Mouse (Mus musculus) retina, postnatal 1 day (tissue): ENCODE measurements around the gene Hipk4.

Source experiments
- DNase-seq: peaks from one replicate; pipeline ENCODE4 v3.0.0-alpha.2; 2012

The Hipk4 gene

DNA sequence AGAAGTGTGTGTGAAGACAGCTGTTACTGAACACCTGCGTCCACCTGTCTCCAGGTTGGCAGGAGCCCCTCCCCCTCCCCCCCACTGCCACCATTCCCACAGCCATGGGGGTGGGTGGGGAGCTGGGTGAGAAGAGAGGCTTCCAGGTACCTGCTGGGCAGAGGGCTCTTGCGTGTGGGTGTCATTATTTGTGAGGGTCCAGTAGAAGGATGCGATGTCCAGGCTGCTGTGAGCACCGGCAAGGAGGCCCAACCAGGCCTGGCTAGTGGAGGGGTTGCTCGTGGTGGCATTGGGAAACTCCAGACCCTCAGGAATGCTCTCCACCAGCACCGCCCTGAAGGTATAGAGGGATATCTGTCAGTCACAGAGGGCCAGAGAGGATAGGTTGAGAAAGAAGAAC is 17.9 kb downstream of the Hipk4 start:
- no peak for DNase-seq

DNA sequence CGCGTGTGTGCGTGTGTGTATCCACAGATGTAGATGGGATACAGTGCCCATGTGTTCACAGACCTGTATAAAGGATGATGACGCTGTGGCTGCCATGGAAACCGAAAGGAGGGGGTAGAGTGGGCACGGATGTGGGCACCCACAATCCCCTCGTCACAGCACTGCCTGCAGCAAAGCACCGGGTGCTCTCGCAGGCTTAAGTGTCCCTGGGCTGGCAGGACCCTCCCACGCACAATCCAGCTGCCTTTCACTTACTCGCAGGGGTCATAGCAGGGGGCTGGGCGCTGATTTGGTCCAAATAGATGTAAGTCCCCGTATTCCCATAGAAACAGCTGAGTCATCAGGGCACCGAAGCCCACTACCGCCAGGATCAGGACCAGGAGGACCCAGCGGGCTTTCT is 18.4 kb downstream of the Hipk4 start:
- peak; percentile 58 for DNase-seq

DNA sequence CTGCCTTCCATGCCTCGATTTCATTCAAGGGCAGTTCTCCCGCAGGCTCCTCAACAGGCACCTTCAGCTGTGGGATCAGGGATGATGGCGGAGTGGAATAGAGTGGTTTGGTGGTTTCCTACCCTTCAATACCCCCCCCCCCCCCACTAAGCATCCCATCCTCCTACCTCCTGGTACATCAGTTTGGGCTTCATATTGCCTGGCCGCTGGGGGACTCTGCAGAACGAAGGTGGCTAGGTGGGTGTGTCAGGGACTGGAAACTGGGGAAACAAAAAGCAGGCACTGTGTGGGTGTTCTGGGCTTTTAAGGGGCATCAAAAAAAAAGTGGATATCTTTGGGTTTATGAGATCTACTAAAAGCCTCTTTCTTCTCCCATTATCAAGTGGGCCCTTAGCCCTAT is 18.9 kb downstream of the Hipk4 start:
- no peak for DNase-seq

DNA sequence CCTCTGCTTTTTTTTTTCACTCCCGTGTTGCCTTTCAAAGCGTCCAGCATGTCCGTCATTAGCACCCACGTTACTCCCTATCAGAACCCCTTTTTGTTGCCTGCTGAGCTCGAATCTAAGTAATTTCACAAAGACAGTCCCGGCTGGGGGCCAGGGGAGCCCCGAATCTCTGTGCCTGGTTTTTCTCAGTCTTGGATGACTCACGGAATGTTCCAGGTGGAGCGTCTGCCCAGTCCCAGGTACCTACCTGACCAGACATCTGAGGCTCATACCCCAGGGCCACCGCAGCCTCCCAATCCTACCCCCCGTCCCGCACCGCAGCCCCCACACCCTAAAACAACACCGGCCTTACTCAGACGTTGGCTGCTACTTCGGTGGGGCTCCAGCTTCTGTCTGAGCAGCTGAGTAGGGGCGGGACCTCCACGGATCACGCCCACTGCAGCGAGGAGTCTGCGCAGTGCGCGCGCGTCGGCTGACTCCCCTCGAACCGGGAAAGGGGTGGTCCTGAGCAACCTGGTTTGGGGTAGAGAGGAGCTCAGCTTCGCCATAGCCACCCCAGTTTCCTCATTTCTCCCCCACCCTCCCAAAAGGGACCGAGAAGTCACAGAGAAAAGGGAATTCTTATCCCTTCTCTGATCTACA is 19.4 kb downstream of the Hipk4 start:
- peak; percentile 86 for DNase-seq

DNA sequence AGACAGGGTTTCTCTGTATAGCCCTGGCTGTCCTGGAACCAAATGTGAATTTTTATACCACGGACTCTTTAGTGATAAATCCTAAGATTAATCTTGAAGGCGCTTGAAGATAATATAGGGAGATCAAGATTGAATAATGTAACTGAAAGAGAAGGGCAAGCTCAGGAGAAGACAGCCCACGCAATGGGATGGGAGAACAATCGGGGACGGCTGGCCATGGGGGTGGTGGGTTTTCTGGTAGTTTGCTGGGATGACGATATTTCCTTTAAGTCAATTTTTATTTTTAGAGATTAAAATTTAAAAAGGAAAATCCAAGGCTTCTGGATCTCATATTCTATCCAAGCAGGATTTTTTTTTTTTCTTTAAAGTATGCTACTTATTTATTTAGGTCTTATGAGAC is 20.0 kb downstream of the Hipk4 start:
- DNase-seq, result no peak

DNA sequence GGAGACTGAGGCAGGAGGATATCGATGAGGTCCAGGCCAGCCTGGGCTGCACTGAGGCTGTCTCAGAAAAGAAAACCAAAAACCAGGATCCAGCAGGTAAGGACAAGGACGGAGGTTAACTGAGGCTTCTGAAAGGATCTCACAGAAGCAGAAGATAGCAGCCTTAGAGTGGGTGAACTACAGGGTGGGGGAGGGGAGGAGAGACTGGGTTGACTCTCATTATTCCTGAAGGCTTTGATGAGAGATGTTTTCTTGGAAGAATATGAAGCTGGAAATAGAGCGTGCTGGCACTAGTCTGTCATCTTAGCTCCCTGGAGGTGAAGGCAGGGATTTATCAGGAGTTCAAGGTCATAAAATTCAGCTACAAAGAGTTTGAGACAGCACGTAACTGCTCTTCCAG is 20.8 kb downstream of the Hipk4 start:
- DNase-seq, result no peak

DNA sequence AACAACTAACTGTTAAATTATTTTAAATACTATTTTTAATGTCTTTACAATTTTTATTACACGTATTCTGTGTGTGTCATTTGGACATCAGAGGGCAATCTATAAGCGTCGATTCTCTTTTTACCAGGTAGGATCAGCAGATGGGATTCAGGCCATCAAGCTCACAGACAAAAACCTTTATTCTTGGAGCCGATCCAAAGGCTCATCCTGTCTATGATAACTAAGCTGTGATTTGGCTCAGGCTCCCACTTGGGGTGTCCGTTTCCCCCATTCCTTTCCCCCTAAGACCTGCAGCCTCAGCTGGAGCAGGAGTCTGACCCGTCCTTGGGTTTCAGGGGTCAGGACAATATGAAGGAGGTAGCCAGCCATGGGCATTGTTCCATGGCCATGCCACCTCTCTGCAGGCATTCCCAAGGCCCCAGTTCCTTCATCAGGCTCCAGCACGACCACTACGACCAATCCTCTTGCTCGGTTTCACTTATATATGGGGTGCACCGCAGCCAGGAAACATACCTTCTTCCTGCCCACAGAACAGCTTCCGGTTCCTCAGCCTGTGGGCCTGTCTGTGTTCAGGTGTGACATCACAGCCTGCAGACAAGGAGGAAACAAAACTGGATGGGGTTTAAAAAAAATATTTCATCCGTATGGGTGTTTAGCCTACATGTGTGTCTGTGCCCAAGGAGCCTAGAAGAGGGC is 21.8 kb downstream of the Hipk4 start:
- DNase-seq, result no peak

DNA sequence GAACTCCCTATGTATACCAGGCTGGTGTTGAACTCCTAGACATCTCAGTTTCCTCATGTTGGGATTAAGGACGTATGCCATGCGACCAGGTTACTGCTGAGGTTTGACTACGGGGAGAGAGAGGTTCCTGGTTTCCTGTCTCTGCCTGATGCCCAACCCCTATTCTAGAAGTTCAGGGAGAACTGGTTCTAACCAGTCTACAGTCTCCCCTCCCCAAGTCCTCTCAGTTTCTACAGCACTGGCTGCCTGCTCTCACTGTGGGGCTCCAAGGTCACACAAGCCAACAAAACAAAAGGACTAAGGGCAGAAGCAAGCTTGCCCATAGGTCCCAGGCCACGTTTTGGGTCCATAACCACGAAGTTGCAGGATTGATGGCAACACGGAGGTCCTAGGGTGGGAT is 26.5 kb downstream of the Hipk4 start:
- DNase-seq, result no peak

DNA sequence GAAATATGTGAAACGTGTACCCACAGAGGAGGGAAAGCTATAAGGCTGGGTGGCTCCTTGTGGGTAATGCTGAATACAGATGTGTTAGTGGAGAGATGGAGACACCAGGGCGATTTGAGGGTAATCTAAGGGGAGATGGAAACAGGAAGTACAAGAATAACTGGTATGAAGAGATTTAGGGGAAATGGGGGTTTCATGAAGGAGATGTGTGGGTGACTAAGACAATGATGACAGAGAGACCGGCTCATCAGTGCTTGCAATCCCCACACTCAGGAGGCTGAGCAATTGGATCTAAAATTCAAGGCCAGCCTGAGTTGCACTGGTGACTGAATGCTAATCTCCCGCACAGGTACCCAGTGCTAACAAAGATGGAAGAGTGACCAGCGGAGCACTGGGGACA is 29.0 kb downstream of the Hipk4 start:
- no peak for DNase-seq

DNA sequence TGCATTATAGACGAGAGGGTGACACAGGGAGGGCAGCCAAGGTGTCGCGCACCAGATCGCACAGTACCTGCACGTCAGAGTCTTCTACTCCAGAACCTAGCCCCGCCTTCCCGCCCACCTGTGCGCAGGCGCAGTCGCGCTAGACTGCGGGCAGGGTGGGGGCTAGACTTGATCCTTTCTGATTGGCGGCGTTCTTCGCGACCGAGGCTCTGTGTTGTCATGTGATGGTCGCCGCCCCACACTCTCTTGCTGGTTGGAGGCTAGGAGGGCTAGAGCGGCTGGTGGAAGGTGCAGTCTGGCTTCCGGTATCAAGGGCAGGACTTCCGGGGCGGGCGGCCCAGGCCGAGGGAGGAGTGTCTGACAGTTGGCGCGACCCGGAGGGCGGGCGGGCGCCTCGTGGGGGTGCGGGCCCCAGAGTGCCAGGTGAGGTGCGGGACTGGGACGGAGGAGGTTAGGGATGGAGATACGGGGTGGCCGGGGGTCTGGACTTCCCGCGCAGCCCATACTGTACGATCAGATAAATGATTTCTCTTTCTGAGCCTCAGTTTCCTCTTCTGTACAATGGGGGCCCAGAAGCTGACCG is 30.0 kb downstream of the Hipk4 start, which contains the start of the genes Pld3 and 2310022A10Rik:
Pld3 (minus strand) TSS at position 288 of the 583 bp plus-strand sequence.
2310022A10Rik (plus strand) TSS at position 303 of the 583 bp plus-strand sequence.
- peak; percentile 98 for DNase-seq

DNA sequence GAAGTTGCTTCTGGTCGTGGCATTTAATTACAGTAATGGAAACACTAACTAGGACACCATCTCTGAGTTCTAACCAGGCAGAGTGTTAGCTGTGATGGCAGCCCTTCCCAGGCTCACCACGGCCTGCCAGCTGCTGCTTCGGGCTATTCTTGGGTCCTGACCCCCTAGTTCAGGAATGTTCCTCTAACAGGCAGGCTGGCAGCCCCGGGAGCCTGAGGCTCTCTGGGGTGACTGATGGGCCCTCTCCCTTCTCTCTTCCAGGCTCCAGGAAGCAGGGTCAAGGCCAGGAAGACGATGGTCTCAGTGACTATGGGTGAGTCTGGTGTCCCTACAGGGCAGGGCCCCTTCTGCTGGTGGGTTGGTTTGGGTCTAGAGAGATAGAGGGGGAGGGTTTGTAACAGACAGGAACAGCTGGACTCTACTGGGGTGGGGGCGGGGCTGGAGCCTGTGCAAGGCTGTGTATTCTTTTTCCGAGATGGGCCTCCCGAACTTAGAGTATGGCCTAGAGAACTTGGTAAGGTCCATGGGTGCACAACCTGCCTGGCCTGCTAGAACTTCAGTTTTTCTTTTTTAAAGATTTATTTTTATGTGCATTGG is 37.3 kb downstream of the Hipk4 start:
- no peak for DNase-seq

DNA sequence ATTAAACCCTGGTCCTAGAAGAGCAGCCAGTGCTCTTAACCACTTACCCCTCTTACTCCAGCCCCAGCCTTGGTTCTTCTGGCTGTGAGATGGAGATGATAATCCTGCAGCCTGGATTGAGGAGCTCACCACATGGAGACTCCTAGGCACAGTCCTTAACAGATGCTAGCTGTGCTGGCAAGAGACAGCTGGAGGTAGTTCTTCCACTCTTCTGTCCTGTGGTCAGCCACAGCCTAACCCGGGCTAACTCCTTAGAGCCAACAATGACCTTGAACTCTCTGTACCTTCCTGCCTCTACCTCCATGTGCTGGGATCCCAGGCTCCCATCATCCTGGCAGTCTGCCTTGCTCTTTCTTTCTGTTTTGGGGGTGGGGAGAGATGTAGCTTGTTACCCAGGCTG is 37.9 kb downstream of the Hipk4 start:
- no peak for DNase-seq

DNA sequence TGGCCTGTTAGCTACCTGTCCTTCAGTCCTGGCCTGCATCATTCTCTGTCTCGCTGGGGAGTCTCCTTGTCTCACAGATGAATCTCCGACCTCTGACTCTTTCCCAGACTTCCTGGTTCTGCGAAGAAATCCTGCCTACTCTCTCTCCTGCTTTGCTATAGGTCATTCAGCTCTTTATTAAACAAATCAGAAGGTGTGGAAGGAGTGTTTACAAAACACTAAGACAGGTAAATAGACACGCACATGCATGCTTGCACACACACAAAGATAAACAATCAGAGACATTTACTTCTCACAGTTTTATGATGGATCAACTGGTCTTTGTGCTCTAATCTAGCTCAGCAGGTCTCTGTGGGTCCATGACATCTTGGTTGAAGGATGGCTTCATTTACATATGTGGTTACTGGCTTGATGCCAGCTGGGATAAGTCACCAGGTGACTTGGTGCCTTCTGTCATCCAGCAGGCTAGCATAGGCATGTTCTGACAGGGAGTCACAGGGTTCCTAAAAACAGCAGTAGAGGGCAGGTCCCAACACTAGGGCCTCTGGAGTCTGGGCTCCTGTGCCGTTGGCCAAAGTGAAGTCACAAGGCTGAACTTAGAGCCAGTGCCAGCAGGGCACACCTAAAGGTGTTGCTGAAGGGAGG is 46.6 kb downstream of the Hipk4 start:
- DNase-seq, result no peak

DNA sequence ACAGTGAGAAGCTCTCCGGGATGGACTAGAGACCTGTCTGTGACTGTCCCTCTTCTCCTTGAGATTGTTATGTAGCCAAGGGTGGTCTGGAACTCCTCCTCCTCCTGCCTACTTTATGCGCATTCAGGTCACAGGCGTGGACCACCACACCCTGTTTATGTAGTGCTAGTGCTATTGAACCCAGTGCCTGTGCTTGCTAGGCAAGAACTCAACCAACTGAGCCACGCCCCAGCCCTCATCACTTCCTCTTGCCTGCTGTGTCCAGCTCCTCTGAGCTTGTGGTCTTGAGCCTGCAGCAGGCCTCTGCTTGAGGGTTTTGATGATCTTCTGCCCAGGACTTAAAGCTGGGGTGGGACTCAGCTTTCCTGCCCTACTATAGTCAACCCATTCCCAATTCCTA is 49.1 kb downstream of the Hipk4 start:
- DNase-seq, result no peak

DNA sequence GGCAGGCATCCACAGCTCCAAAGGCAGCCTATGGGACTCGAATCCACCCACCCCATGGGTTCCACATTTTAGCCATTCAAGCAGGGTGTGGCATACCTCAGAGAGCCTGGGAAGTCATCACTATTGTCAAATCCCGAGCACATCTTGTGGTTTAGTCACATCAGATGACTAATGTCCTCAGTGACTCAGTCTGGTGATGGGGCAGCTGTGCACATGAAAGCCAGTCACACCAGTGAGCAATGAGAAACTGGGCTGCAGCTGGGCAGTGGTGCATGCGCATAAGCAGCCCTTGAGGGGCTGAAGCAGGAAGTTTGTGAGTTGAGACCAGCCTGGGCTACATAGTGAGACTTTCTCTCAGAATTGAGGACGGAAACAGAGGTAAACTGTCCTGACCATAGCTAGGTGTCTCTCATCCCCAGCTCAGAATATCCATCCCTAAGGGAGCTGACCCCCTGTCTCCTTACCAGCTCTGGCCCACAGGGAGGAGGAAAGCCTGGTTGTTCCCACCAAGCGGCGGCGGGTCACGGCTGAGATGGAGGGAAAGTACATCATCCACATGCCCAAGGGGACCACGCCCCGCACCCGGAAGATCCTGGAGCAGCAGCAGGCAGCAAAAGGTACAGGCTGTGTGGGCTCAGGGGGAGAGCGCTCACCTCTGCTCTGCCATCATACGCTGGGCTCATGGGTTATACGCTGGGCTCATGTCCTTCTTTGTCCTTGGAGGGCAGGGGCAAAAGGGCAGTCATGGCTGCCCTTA is 51.2 kb downstream of the Hipk4 start:
- no peak for DNase-seq

DNA sequence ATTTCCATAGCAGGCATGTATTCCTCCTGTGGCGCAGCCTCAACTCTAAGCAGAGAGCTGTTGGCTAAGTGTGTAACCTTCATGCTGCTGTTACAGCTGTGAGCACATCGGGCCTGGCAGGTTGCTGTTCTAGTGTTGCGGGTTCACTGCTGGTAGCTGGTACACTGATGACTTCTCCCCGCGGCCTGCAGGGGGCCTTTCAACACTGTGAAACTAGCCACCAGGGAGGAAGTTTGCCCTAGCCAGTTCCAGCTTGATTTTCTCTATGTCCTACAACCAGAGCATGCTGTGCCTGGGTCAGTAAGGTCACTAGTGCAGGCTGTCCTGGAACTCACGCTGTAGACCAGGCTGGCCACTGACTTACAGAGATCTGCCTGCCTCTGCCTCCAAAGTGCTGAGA is 53.8 kb downstream of the Hipk4 start:
- peak; percentile 50 for DNase-seq

DNA sequence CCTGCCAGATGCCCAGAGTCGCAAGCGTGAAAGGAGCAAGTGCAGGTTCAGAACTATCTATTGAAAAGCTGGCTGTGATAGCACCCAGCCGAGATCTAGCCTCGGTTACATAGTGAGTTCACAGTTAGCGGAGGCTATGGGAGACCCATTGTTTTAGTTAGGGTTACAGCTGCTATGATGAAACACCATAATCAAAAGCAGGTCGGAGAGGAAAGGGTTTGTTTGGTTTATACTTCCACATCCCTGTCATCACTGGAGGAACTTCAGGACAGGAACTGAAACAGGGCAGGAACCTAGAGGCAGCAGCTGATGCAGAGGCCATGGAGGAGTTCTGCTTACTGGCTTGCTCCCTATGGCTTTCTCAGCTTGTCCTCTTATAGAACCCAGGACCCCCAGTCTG is 54.5 kb downstream of the Hipk4 start:
- DNase-seq, result no peak

DNA sequence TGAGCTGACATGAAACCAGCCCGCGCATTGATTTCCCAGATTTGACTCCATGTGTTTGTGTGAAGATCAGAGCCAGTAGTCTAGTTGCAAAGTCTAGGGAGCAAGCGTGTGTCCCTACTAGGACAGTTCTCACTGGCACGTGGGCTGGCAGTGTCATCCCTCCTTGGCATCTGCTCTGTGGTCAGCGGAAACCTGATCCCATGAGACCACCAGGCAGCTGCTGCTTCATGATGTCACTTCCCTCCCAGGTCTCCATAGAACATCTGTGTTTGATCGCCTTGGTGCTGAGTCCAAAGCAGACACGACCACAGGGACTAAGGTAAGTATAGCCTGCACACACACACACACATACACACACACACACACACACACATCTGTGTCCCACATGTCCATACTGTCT is 55.4 kb downstream of the Hipk4 start:
- DNase-seq, result no peak

DNA sequence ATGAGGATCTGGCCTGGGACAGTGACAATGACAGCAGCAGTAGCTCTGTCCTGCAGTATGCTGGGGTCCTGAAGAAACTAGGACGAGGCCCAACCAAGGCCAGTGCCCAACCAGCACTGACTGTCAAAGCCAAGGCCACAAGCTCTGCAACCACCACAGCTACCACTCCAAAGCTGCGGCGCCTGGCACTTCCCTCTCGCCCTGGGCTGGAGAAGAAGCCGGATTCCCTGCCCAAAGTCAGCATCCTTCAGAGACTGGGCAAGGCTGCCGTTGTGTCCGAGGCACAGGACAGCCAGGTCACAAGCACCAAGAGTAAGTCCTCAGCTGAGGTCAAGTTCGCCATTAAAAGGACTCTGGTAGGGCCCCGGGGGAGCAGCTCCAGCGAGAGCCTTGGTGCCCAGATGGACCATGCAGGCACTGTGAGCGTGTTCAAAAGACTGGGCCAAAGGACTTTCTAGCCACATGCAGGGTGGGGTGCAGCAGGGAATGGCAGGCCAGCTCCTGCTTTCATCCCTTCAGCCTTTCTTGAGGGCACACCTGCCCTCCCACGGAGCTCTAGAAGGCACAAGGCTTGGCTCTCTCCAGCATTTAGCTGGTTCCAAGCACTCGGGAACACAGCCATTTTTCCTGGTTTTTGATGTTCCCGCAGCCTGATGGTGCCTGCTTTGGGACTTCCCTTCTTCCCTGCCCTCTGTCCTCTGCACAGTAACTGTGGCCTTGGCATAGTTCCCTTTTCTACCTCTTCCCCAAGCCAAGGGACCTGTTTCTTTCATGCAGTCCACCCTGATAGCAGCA is 57.5 kb downstream of the Hipk4 start:
- no peak for DNase-seq
